Mouse (Mus musculus) urinary bladder, postnatal 4 days (tissue): ENCODE data around the gene Gm1673.
A peak's percentile ranks its signal among the peaks of the same experiment; 100 is the strongest.
"Not testable (repeated sequence)": the region's sequence is repeated elsewhere in the genome, so short reads cannot be mapped to it uniquely, and the experiment has no call there.

Experiments
- DNase-seq, 2 experiments: peaks; one replicate each; pipeline ENCODE4 v3.0.0; 2021 to 2022; ENCODE audit warnings: low spot score in 2 of 2

Gm1673 gene

DNA sequence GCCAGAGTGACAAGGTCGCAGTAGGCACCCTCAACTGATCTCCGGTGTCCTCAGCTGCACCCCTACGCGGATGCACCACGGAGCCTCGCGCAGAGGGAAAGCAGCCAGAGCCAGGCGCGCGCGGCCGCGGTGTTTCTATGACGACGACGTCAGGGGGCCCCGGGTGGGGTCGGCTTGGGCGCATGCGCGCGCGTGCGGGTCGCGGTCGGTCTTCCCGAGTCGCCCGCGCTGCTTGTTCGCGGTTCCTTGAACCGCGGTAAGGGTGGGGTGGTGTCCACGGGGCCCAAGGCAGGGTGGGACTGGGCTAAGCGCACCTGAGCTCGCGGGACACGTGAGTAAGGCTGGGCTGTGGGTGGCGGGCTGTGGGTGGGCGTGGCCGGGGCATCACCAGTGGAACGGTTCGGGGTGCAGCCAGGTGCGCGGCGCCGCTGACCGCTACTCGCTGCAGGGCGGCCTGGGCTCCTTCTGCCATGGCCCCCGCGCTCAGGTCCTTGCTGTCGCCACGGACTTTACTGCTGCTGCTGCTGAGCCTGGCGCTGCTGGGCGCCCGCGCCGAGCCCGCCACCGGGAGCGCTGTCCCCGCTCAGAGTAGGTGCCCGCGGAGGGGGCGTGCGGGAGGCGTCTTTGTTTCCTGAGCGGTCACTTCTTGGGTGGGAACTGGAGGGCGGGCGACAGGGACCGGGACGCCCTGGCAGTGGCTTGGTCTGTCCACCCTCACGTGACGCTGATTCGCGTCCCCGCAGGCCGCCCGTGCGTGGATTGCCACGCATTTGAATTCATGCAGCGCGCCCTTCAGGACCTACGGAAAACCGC, at the start of gene Gm1673:
Gm1673 (plus strand) TSS at position 125 of the 813 bp plus-strand sequence.
- DNase-seq: peak; percentile 79 to 87

DNA sequence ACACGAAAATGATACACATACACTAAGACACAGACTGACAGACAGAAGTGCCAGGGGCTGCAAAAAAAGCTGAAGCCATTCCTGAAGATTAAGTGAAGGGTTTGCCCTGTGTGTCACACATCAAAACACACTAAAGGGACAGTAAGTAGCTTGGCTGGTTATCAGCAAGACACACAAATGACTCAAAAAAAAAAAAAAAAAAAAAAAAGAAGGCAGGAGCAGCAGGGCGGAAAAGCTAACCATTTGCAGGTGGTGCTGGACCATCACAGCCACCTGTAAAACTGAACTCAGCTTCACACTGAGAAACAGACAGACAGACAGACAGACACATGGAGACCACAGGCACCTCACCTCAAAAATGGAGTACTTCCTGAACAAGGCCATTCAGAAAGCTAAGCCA, 49.2 kb upstream of the Gm1673 start:
- DNase-seq: no peak

DNA sequence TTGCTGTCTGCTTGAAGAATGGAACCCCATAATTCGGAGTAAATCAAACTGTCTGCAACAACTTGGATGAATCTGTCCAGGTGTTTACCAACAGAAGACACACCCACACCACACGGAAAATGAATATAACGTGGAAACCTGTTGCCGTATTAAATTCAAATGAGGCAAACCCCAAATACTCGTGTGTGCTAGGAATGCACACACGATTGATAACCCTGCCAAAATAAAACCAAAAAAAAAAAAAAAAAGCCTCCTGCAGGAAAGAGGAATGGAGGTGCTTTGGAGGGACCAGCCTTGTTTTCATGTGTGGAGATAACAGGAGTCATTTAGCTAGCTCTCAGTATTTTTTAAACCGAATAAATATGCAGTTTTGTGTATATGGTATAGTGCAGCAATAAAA, 48.4 kb upstream of the Gm1673 start:
- no peak for DNase-seq

DNA sequence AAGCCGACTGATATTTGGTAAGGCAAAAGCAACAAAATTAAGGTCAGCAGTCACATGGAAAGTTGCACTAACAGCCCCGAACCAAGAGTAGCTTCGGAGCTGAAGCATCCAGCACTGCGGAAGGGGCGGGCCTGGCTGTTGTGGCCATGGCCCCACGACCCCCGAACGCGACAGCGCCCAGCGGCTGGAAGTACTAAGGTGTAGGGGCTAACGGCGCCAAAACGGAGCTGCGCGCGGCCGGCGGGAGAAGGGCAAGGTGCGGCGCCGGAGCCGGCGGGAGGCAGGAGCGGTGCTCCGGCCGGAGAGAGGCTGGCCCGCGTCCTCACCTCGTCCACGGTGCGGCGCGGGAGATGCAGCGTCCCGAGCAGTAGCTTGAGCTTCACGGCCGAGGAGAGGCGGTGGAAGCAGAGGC, 47.5 kb upstream of the Gm1673 start:
- peak in 1 of 2 experiments; percentile 61 for DNase-seq

DNA sequence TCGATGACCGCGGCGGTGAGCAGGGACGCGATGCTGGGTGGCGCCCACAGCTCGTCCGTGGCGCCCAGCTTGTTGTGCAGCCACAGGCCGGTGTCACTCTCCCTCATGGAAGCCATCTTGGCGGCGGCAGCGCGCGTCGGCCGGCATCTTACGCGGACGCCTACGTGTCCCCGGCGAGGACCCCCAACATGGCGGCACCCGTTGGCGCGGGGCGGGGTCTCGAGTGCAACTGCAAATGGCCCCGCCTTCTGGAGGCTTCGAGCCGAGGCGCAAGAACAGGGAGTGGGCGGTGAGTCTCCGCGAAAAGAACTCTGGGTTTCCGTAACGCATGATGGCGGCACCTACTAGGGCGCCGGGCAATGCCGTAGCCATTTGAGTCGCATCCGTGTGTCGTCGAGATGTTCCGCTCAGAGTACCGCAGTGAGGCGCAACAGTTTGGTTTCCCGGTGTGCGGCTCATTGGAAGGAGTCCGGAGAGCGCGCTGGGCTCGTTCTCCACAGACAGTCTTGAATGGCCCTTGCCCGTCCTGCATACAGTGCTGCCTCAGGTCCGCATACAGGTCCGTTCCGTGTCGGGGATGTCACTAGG, 47.0 kb upstream of the Gm1673 start, which contains the start of gene Nelfa:
Nelfa (minus strand) TSS at position 294 of the 588 bp plus-strand sequence.
- DNase-seq: peak; percentile 98 to 99

DNA sequence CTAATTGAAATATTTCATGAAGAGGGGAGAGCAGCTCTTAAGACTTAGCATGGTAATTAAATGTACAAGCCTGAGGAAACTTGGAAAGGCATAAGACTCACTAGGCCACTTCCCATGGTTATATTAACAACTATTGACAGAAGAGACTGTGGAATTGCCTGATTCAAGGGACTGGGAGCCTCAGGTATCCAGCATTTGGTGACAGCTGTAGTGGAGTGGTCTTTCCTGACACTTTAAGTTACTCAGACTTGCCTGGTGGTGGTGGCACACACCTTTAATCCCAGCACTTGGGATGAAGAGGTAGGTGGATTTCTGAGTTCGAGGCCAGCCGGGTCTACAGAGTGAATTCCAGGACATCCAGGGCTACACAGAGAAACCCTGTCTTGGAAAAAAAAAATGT, 46.0 kb upstream of the Gm1673 start:
- DNase-seq: no peak

DNA sequence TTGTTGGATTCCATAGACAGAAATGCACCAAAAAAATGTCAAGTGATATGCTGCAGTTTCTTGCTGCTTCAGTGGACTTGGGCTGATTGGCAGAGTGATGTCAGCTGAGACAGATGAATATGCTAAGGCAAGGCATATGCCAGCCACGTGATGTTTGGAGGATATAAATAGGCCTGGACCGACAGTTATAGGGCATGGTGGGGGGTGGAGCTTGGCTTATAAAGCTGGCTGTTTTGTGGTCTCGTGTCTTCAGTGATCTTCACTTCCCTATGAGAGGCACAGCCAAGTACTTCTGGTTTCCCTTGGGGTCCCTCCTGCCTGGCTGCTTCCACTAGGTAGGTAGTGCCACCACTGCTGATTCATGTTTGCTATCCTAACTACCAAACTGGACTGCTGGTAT, 44.8 kb upstream of the Gm1673 start:
- DNase-seq: no peak

DNA sequence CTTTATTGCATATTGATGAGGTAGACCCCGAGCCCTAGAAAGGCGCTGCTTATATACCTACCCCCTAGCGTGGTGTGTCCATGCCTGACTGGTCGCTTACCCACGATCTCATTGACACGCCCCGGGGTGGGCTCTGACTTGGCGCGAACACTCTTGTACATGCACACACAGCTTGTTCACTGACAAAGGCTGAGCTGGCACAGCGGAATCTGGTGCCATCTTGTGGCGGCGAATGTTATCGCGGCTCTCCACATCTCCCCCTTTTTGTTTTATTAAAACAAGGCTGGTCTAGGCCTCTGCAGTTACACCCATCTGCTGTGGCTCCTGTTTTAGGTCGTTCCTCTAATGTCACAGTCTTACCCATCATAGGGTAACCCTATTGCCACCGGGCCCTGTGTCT, 36.2 kb upstream of the Gm1673 start:
- not testable (repeated sequence) for DNase-seq

DNA sequence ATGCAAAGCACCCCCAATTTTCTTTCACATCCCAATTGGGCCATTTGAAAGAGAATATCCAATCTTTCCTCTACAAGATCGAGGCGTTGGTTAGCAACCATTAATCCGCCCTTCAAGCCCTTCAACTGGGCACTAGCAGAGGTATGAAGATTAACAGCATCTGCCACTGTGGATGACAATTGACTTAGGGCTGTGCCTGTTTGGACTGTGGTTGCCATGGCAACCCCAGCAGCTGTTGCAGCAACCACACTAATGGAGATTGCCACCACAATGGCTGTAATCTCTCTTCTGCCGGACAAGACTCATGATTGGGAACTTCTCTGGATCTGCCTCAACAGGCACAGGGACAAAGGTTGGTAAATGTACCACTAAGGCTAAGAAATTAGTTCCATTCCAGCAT, 34.9 kb upstream of the Gm1673 start:
- DNase-seq: no peak

DNA sequence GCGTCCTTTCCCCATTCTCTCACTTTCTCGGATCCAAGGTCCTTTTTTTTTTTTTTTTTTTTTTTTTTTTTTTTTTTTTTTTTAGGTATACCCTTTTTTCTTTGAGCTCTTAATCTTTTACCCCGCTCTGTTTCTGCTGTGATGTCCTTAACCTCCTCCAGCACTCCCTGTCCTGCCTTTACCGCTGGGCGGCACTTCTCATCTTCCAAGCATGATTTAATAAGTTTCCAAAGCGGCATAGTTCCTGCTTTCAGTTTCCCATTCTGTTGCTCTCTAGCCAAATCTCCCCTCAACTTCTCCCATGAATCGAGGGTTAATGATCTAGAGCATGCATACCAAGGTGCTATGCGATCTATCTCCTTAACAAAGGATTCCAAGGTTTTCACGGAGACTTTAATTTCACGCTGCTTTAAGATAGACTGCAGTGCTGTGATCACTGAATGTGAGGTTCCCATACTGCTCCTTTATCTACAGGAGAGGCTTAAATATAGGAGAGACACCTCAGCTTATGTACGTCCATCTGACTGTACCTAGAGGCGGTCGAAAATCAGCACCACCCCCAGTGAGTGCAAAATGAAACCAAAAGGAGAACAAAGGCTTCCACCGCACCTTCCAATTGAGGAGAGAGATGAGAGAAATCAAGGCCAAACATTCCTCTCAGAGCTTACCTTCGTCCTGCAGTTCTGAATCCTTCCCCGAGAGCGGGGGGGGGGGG, 29.6 kb upstream of the Gm1673 start:
- no peak for DNase-seq

DNA sequence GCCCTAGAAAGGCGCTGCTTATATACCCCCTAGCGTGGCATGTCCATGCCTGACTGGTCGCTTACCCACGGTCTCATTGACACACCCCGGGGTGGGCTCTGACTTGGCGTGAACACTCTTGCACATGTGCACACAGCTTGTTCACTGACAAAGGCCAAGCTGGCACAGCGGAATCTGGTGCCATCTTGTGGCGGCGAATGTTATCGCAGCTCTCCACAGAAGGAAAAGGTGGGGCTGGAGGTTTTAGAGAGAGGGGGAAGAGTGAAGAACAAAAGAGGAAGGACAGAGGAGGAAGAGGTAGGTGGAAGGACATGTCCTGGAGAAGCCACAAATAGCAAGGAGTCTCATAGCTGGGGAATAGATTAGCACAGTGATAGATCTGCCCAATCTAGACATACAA, 28.9 kb upstream of the Gm1673 start:
- DNase-seq: peak; percentile 29 to 68

DNA sequence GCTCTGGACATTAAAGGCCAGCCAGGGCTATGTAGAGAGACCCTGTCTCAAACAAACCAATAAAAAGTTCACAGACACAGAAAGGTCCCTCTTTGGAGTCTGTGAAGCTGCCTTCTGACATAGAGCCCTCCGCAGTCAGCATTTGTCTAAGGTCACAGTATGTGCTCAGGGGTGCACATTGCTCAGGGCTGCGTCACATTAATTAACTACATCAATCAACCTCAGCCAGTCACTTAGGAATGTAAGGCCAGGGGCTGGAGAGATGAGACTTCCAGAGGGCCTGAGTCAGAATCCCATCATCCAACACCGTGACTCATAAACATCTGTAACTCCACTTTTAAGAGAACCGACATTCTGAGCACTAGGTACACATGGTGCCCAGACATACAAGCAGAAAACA, 27.4 kb upstream of the Gm1673 start:
- DNase-seq: no peak

DNA sequence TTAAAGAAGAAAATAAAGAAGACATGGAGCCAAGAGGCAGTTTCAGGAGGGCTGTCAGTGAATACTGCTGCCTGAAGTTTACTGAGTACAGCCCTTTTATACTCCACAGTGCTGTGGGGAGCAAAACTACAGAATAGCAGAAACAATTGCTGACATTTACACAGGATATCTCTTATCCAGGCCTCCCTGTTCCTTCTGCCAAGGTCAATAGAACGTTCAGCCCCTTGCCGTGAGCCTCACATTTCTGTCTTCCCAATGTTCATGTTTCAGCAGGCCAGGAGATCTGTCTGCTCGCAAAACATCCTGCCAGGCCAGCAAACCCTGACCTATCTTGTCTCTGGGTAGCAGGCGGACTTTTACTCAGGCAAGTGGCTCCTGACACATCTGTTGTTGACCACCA, 23.9 kb upstream of the Gm1673 start:
- DNase-seq: no peak

DNA sequence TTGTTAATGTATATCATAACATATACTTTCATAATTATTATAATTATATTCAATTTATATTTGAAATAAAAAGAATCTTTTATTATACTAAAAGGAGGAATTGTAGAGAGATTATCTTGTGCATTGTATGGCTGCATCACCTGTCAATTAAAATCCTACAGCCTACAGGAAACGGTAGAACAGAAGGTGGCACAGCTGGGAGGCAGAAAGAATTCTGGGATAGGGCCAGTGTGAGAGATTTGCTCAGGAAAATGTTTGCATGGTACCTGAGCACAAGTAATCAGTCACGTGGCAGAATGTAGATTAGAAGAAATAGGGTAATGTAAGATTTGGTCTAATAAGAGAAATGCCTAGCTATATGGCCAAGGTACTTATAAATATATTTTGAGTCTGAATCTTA, 8.5 kb upstream of the Gm1673 start:
- DNase-seq: no peak

DNA sequence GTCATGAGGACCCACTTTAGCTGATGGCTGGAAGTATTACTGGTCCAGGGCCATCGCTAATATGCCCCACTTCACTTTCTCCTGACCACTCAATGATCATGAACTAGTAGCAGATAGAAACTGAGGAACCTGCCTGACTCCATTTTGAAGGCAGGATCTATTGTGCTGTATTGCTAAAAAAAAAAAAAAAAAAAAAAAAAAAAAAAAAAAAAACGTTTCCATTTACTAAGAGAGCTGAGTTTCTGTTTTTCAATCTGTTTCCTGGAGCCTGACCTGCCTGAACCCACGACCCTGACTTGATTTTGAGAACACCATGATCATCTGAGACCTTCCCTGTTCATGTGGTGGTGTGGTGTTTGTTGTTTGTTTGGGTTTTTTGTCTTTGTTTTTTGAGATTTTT, 7.0 kb upstream of the Gm1673 start:
- DNase-seq: peak in 1 of 2 experiments; percentile 3

DNA sequence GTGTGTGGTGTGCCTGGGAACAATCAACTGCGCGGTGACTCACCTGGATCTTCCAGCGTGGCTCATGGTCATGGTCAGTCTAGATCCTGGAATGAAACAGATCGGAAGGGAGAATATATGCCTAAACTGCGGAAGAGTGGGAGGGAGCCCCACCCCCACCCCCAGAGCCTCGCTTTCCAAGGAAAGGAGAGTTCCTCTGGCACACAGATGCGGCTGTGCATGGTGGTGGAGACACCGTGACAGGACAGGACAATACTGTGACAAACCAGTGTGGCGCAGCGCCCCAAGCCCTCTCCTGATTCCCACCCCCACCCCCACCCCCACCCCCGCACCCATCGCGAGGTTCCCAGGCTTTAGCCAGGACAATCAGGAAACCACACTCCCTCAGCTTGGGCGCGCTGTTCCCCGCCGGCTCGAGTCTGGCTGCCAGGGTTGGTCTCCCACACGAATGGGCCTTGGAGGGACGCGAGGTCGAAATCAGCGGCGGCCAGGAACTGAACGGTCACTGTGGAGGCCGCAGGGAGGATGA, 438 bp upstream of the Gm1673 start:
- peak in 1 of 2 experiments; percentile 40 for DNase-seq

DNA sequence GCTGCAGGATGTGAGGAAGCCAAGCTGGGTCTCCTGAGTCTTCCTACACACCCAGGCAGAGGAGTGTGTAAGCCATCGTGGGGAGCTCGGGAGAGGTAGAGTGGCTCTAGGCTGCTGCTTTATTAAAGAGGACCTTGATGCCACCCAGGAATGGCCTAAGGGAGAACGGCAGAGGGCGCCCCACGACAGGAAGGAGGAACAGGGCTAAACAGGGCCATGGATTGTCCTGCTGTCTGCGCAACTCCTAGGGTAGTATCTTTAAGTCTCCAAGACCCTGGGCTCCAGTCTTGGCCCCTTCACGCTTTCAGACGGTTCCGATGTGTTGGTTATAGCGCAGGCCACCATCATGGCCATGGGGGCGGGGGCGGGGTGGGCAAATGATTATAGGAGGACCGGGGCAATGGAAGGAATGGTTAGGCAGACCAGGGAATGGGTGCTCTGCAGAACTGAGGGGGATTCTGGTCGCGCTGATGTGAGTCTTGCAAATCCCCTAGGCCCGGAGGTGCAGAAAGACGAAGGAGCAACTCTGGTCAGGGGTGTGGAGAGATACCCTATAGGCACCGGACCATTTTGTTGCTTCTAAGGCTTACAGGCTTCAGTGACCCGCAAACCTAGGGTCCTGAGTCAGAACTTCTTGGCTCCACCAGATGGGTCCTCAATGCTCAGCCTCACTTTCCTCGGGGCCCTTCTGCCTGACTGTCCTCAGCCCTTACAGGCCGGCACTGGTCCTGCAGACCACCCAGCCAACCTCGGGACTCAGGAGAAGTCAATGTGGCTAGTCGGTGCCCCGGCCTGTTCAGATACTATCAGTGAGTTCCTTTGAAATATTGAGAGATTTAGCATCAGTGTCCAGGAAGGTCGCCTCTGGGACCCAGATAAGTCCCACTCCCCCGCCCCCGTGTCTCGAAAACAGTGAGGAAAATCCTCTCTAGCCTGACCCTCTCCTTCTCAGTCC, 11.7 kb downstream of the Gm1673 start:
- peak in 1 of 2 experiments; percentile 18 for DNase-seq

DNA sequence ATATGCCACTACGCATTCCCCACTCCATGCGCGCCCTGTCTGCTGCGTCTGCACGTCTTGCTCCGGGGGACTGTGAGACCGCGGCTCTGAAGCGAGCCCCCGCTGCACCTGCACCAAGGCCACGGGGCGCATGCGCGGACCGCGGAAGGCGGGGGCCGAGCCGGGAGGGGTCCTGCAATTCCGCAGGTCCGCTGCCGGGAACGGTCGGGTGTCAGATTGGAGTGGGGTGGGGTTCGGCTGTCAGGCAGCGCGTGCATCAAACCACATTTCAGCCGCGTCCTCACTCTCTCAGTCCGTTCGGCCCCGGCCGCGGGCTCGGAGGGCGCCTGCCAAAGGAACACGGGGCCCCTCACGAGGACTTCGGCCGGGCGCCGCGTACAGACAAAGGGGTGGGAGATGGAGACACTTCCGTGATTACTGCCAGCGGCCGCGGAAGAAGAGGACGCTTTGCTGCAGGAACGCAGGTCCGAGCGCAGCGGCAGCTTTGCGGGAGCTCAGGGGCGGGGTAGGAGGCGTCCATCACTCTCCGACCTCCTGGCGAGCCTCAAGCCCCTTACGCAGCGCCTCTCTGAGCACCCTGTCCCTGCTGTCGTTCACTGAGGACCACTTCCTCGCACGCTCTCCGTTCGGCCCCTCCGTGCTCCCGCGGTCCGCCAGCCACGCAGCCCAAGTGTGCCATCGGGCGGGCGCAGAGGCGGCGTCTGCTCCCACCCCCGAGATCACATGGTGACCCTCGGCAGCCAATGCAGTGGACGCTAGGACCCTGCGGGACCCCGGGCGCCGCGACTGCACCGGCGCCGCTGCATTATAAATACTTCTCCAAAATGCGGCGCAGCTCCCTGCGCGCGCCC, 12.8 kb downstream of the Gm1673 start, which contains the start of gene Nat8l:
Nat8l (plus strand) TSS at position 142 of the 851 bp plus-strand sequence.
- no peak for DNase-seq

DNA sequence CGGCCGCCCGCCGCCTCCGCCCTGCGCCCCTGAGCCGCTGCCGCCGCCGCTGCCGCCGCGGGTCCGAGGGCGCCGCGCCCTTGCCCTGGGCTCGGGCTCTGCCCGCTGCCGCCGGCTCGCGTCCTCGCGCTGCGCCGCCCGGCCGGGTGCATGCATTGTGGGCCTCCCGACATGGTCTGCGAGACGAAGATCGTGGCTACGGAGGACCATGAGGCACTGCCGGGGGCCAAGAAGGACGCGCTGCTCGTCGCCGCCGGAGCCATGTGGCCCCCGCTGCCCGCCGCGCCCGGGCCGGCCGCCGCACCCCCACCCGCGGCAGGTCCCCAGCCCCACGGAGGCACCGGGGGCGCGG, 13.4 kb downstream of the Gm1673 start:
- DNase-seq: no peak

DNA sequence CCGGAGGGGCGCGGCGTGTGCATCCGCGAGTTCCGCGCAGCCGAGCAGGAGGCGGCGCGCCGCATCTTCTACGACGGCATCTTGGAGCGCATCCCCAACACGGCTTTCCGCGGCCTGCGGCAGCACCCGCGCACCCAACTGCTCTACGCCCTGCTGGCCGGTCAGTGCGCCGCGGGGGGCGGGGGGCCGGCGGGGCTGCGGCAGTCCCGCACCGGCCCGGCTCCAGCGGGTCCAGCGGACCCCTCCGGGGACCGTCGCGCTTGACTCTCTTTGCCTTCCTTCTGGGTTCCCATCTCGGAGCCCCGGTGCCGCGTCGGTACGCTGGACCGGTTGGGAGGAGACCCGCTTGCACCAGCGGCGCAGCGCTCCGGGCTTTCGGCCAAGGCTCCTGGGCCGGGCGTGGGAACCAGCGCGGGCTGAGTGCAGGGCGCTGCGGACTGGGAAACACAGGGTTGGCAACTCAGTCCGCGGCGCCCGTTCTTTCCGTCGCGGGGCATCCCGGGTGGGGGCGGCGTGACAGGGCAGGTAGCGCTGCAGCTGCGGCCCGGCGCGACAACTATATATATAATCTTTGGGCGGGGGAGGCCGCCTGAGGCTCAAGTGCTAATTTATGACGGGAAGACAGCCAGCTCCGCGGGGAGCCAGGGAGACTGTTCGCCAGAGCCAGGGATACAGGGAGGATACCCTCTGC, 14.0 kb downstream of the Gm1673 start:
- no peak for DNase-seq
